In genomic region chrX:77545362-77546078, GRCm38 (mm10) we compare ENCODE assay signal across 27 mouse cellular contexts. TPM values are rescaled to one million over a fixed set of nuclear protein-coding genes. Genes with fewer than 3 reads are reported as not detected.
DNase-seq lines count a peak whose midpoint lies in the region; ATAC-seq and TF ChIP-seq lines count a peak whose summit lies in the region.
"Had no signal": no experiment of that assay in that cellular context is flagged by ENCODE, and none has a peak within 500 bp of the region (broad histone marks: within the 10 kb centered on the region; RNA-seq: fewer than 3 reads in every experiment).

No protein-coding gene starts in this region.

- no peak for ATAC-seq in heart, embryonic 15.5 days (replicated peaks; ENCODE audit: insufficient number of reproducible peaks, insufficient read depth, low FRiP score, low read depth)
- ATAC-seq in activated CD4-positive, CD25-positive, alpha-beta regulatory T cell, adult 4 months, result peak; percentile 41
- no peak for ATAC-seq in midbrain, embryonic 16.5 days
- ATAC-seq: forebrain, postnatal 0 days; liver, postnatal 0 days; lung, postnatal 0 days; Patski had no signal

- no peaks in the 10 kb centered on the region for H3K27me3 ChIP-seq in heart, embryonic 15.5 days
- no peaks in the 10 kb centered on the region for H3K27me3 ChIP-seq in myocyte (ENCODE audit: control insufficient read depth, insufficient read depth, insufficient read length)
- no peaks in the 10 kb centered on the region for H3K27me3 ChIP-seq in midbrain, embryonic 16.5 days (ENCODE audit: control insufficient read depth, insufficient read depth, low read depth, low read length)
- H3K27me3 ChIP-seq: hindbrain, embryonic 13.5 days; midbrain, embryonic 12.5 days; neural tube, embryonic 13.5 days had no signal

- no peak for DNase-seq in heart, postnatal 25 days (ENCODE audit: low spot score)
- DNase-seq in CD4-positive, CD25-positive, alpha-beta regulatory T cell, adult 2 months (ENCODE audit: low read depth, low spot score), result peak; percentile 38
- no peak for DNase-seq in gastrocnemius, postnatal 25 days
- DNase-seq: adrenal gland, adult 2 months; cerebellum, adult 11-12 months; forebrain, postnatal 0 days; gastrocnemius, postnatal 14 days; heart, postnatal 36 days; kidney, adult 2 months; left cerebral cortex, postnatal 4 days; liver, postnatal 0 days; right cerebral cortex, adult 18-20 months; thymus, adult 18-20 months; thymus, postnatal 4 days had no signal

- no peaks in the 10 kb centered on the region for H3K9me3 ChIP-seq in heart, embryonic 15.5 days (replicated peaks)
- no peaks in the 10 kb centered on the region for H3K9me3 ChIP-seq in midbrain, embryonic 16.5 days (replicated peaks; ENCODE audit: control insufficient read depth, low read length, poor library complexity, severe bottlenecking)
- H3K9me3 ChIP-seq: forebrain, embryonic 10.5 days; hindbrain, embryonic 13.5 days; midbrain, embryonic 12.5 days; neural tube, embryonic 13.5 days had no signal

- H3K27ac ChIP-seq in heart, embryonic 15.5 days, result peak overlapping the region; percentile 20; the same call in 1 of the 2 replicates
- H3K27ac ChIP-seq in midbrain, embryonic 16.5 days (ENCODE audit: low read length), result no peak overlapping the region
- H3K27ac ChIP-seq: forebrain, embryonic 10.5 days; hindbrain, embryonic 13.5 days; kidney, postnatal 0 days; macrophage; midbrain, embryonic 12.5 days; neural tube, embryonic 13.5 days had no signal

- H3K4me3 ChIP-seq in heart, embryonic 15.5 days, result no peak overlapping the region
- H3K4me3 ChIP-seq in myocyte, result no peak overlapping the region
- no peak overlapping the region for H3K4me3 ChIP-seq in midbrain, embryonic 16.5 days (ENCODE audit: low read depth, low read length)
- H3K4me3 ChIP-seq: forebrain, embryonic 10.5 days; hindbrain, embryonic 13.5 days; midbrain, embryonic 12.5 days; neural tube, embryonic 13.5 days had no signal

- H3K9ac ChIP-seq in heart, embryonic 15.5 days, result no peak overlapping the region
- no peak overlapping the region for H3K9ac ChIP-seq in midbrain, embryonic 16.5 days (ENCODE audit: low read depth, low read length)
- H3K9ac ChIP-seq: forebrain, postnatal 0 days; hindbrain, embryonic 13.5 days; liver, postnatal 0 days; midbrain, embryonic 12.5 days; neural tube, embryonic 13.5 days had no signal

- H3K4me2 ChIP-seq in heart, embryonic 15.5 days, result no peak overlapping the region
- H3K4me2 ChIP-seq in myocyte (ENCODE audit: low read depth), result peak overlapping the region; percentile 6
- no peak overlapping the region for H3K4me2 ChIP-seq in midbrain, embryonic 16.5 days (ENCODE audit: low read length)
- H3K4me2 ChIP-seq: hindbrain, embryonic 13.5 days; liver, embryonic 11.5 days; midbrain, embryonic 12.5 days; neural tube, embryonic 13.5 days had no signal

- intact Hi-C loops in heart, postnatal 25 days (cut with DNase I), result loop anchor here (5.0 to 10.0 kb wide), 2 partner anchors 33 to 89 kb away; partner anchors contain the start of gene Tbl1x

- TF ChIP-seq POLR2A in myocyte (IDR thresholded peaks at IDR 0.05; ENCODE audit: insufficient read length, low read depth), result no peak

- no peak overlapping the region for H3ac ChIP-seq in myocyte (ENCODE audit: control insufficient read depth, insufficient read length)

- peaks cover 93% of the 10 kb centered on the region for H3K79me2 ChIP-seq in myocyte (ENCODE audit: control insufficient read depth, insufficient read depth)

- H3K4me1 ChIP-seq in heart, embryonic 15.5 days (replicated peaks), result peaks cover 44% of the 10 kb centered on the region
- H3K4me1 ChIP-seq in midbrain, embryonic 16.5 days (ENCODE audit: control insufficient read depth, insufficient read depth, low read length), result no peaks in the 10 kb centered on the region
- H3K4me1 ChIP-seq: hindbrain, embryonic 13.5 days; midbrain, embryonic 12.5 days had no signal

- H3K36me3 ChIP-seq in heart, embryonic 15.5 days, result no peaks in the 10 kb centered on the region
- no peaks in the 10 kb centered on the region for H3K36me3 ChIP-seq in myocyte (ENCODE audit: control insufficient read depth, insufficient read depth)
- H3K36me3 ChIP-seq in midbrain, embryonic 16.5 days (ENCODE audit: control insufficient read depth, insufficient read depth, low read length), result no peaks in the 10 kb centered on the region
- H3K36me3 ChIP-seq: hindbrain, embryonic 13.5 days; midbrain, embryonic 12.5 days; neural tube, embryonic 13.5 days had no signal

TF ChIP-seq in myocyte, 11 proteins besides CTCF, POLR2A, EP300 and RAD21:
- TF ChIP-seq MYOG (IDR thresholded peaks at IDR 0.05; ENCODE audit: control insufficient read depth in 1 of 3, insufficient read depth in 1 of 3, insufficient read length in 2 of 3, low read depth in 2 of 3), result no peak
- no peak for TF ChIP-seq POLR2AphosphoS2 (IDR thresholded peaks at IDR 0.05; ENCODE audit: insufficient read length, low read depth)
- no peak for TF ChIP-seq CEBPB (IDR thresholded peaks at IDR 0.05; ENCODE audit: insufficient read depth, poor library complexity, severe bottlenecking)
- no peak for TF ChIP-seq TCF3 (IDR thresholded peaks at IDR 0.05; ENCODE audit: insufficient read length, low read depth)
- no peak for TF ChIP-seq REST (IDR thresholded peaks at IDR 0.05; ENCODE audit: insufficient read depth, insufficient read length)
- TF ChIP-seq MYOD1 (IDR thresholded peaks at IDR 0.05; ENCODE audit: control insufficient read depth in 1 of 3, insufficient read length in 2 of 3, low read depth in 2 of 3), result no peak
- no peak for TF ChIP-seq USF1 (IDR thresholded peaks at IDR 0.05; ENCODE audit: low read depth)
- TF ChIP-seq MAX (IDR thresholded peaks at IDR 0.05; ENCODE audit: low read depth), result no peak
- TF ChIP-seq E2F4 (IDR thresholded peaks at IDR 0.05; ENCODE audit: insufficient read depth), result no peak
- no peak for TF ChIP-seq SRF (IDR thresholded peaks at IDR 0.05; ENCODE audit: control insufficient read depth, insufficient read length, low read depth)

RNA-seq across cellular contexts. Expression of gene Tbl1x, which starts 34.7 kb away (rescaled TPM):
- polyA plus RNA-seq in heart, embryonic 15.5 days (2015; fragmentation: Nextera tagmentation; extraction: Ambion mirVana), result 53.3 and 63.4 TPM in 2 replicates
- 10 to 100 TPM; 30.7 to 34.4 TPM for total RNA-seq in heart, postnatal 25 days (2021)
- 10 to 100 TPM; 28.8 to 31.4 TPM for polyA plus RNA-seq in activated CD4-positive, CD25-positive, alpha-beta regulatory T cell, adult 4 months (2017; shearing (Covaris generic))
- polyA plus RNA-seq in myocyte (2012; fragmentation: generic; extraction: Trizol), result 31.6 TPM
- total RNA-seq in gastrocnemius, postnatal 25 days (2021), result 10 to 100 TPM in 1 of 2 experiments, 1 to 10 TPM in 1; 8.7 to 10.3 TPM
- 41.9 and 46.1 TPM in 2 replicates for polyA plus RNA-seq in midbrain, embryonic 16.5 days (2015; fragmentation: Nextera tagmentation; extraction: Ambion mirVana)
